Mouse (Mus musculus) thymus, adult 2 months (tissue): ENCODE results near the gene Rccd1. TPM values are rescaled to one million over a fixed set of nuclear protein-coding genes. Genes with fewer than 3 reads are reported as not detected.

ENCODE experiments used
- DNase-seq: peaks from one replicate; pipeline ENCODE4 v3.0.0; 2021
- H3K27ac ChIP-seq: fragments of 200-500 bp; 2 replicates; pipeline ENCODE4 v1.5.1; 2012; ENCODE audit warnings: low read length, control low read depth; ENCODE audit not compliant: control insufficient read depth, insufficient read depth
- H3K27me3 ChIP-seq: fragments of 200-500 bp; 2 replicates; pipeline ENCODE4 v1.6.1; 2012; ENCODE audit warnings: mild to moderate bottlenecking, low read length, moderate library complexity, mixed read lengths; ENCODE audit not compliant: control insufficient read depth, insufficient read depth
- H3K36me3 ChIP-seq: fragments of 200-500 bp; 2 replicates; pipeline ENCODE4 v1.6.1; 2012; ENCODE audit warnings: mild to moderate bottlenecking, low read length, moderate library complexity; ENCODE audit not compliant: control insufficient read depth, insufficient read depth
- H3K4me1 ChIP-seq: fragments of 200-500 bp; replicated peaks from 2 replicates; pipeline ENCODE4 v1.6.1; 2012; ENCODE audit warnings: low read length; ENCODE audit not compliant: control insufficient read depth, insufficient read depth
- H3K4me3 ChIP-seq: fragments of 200-500 bp; 2 replicates; pipeline ENCODE4 v1.5.1; 2012; ENCODE audit warnings: mild to moderate bottlenecking, low read length, control low read depth, moderate library complexity; ENCODE audit not compliant: control insufficient read depth, insufficient read depth
- CTCF ChIP-seq: fragments of 200-500 bp; IDR thresholded peaks from 2 replicates; pipeline ENCODE4 v1.5.1; 2012; ENCODE audit warnings: mild to moderate bottlenecking, control low read depth, low read length, moderate library complexity, borderline replicate concordance; ENCODE audit not compliant: control insufficient read depth, poor library complexity, insufficient read depth; ENCODE audit errors: extremely low read depth
- POLR2A ChIP-seq: fragments of 200-500 bp; IDR thresholded peaks from 2 replicates; pipeline ENCODE4 v1.6.1; 2012; ENCODE audit warnings: mild to moderate bottlenecking, low read length, control low read depth, moderate library complexity; ENCODE audit not compliant: control insufficient read depth, poor library complexity, insufficient read depth; ENCODE audit errors: extremely low read depth
- WGBS: fragments of 180-500 bp; shearing (Covaris S2); methylation state at CpG from one replicate; pipeline ENCODE4 v1.1.7; 2018; 5-methylcytosine and 5-hydroxymethylcytosine counted together
- polyA plus RNA-seq: library from polyadenylated mRNA; depleted of rRNA; stranded (reverse); fragments of >200 nt; gene quantifications from 2 replicates; pipeline ENCODE4 v1.2.3, GENCODE M21; 2012

Rccd1 gene
- polyA plus RNA-seq, 1 experiment, result 20.4 TPM

DNA sequence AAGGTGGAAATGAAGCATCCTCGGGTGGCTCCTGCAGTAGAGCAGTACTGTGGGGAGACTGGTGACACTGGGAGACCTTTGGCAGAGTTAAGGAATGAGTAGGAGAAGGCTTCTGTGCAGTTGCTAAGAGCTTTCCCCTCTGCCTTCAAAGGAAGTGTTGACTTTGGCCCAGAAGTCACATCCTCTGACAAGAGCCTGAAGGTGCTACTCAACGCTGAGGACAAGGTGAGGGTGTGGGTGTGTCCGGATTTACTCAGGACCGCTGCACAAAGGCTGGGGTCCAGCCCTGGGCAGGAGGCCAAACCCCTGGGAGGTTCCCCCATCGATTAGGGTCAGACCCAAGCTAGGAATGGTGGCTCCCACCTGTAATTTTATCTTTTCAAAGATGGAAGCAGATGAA lies 39.9 kb downstream of the Rccd1 start:
- H3K4me3 ChIP-seq, result no peak overlapping the region
- 96% methylated on average over 5 of the region's 5 CpGs for WGBS
- H3K27ac ChIP-seq, result no peak overlapping the region
- TF ChIP-seq POLR2A, result no peak
- TF ChIP-seq CTCF, result no peak
- DNase-seq, result no peak
- peaks cover 32% of the 10 kb centered on the region for H3K4me1 ChIP-seq
- H3K27me3 ChIP-seq, result no peaks in the 10 kb centered on the region
- peaks cover 30% of the 10 kb centered on the region for H3K36me3 ChIP-seq

DNA sequence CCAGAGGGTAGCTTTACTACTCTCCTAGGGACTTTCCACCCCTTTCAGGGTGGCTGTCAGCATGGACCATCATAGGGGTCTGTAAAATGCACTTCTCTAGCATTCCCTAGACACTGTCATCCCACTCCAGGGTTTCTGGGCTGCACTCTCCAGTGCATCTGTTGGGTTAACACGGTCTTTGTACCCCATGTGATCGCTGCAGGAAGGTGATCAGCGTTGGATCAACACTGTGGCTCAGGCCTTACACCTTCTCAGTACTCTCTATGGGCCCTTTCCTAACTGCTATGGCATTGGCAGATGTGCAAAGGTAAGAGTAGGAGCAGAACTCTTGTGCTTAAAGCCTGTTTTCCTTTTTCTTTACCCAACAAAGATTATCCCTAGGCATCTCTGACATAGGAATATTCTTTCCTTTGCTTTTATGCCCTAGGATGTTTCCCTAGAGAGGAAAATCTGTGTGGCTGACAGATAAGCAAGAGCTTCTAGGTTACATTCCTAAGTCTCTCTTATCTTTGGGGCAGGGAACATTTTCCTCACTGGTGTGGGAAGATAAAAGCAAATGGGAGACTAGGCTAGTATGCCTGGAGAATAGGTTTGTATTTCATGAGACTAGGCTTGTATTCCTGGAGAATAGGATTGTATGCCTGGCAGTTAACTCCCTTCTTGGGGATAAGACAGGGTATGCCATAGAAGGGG lies 40.9 kb downstream of the Rccd1 start:
- Histone ChIP-seq H3K27ac (no peak overlapping the region), H3K27me3 (no peaks in the 10 kb centered on the region), H3K4me1 (peaks cover 32% of the 10 kb centered on the region), H3K36me3 (peaks cover 37% of the 10 kb centered on the region), H3K4me3 (no peak overlapping the region)
- no peak for TF ChIP-seq CTCF
- TF ChIP-seq POLR2A, result no peak
- 98% methylated on average over 3 of the region's 3 CpGs for WGBS
- no peak for DNase-seq

DNA sequence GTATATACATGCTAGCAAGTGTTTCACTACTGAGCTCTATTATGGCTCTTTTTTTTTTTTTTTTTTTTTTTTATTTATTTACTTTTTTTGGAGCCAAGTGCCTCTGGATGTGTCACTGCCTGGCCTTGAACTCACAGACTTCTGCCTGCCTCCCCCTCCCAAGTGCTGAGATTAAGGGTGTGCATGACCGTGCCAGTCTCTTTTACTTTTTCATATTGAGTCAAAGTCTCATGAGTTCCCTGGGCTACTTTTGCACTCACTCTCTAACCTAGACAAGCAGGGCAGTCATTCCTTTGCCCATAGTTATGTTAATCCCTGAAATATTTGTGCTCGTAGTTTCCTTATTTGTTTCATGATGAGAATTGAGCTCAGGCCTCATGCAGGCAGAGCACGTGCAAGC lies 42.6 kb downstream of the Rccd1 start:
- peaks cover 49% of the 10 kb centered on the region for H3K36me3 ChIP-seq
- no peak overlapping the region for H3K27ac ChIP-seq
- 94% methylated on average over 3 of the region's 3 CpGs for WGBS
- no peaks in the 10 kb centered on the region for H3K27me3 ChIP-seq
- DNase-seq, result no peak
- TF ChIP-seq CTCF, result no peak
- no peak for TF ChIP-seq POLR2A
- no peak overlapping the region for H3K4me3 ChIP-seq
- peaks cover 18% of the 10 kb centered on the region for H3K4me1 ChIP-seq

DNA sequence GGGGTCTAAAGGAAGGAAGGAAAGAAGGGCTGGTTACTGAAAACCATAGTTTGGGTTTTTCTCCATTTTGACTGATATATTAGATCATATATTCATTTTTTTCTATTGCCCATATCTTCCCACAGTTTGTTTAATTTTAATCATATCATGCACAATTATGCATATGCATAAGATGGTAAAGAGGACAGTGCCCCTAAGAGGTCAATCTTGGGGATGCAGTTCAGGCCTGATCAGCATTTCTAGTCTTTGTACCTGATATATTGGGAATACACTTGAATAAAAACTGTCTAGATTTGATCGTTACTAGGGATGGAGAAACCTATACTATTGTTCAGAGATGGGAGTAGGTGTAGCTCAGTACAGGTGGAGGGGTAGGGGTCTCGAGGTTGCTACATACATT lies 43.3 kb downstream of the Rccd1 start:
- no peaks in the 10 kb centered on the region for H3K27me3 ChIP-seq
- peaks cover 55% of the 10 kb centered on the region for H3K36me3 ChIP-seq
- H3K4me3 ChIP-seq, result no peak overlapping the region
- 99% methylated on average over 2 of the region's 2 CpGs for WGBS
- peaks cover 11% of the 10 kb centered on the region for H3K4me1 ChIP-seq
- no peak overlapping the region for H3K27ac ChIP-seq
- no peak for DNase-seq
- TF ChIP-seq POLR2A (no peak), CTCF (no peak)

DNA sequence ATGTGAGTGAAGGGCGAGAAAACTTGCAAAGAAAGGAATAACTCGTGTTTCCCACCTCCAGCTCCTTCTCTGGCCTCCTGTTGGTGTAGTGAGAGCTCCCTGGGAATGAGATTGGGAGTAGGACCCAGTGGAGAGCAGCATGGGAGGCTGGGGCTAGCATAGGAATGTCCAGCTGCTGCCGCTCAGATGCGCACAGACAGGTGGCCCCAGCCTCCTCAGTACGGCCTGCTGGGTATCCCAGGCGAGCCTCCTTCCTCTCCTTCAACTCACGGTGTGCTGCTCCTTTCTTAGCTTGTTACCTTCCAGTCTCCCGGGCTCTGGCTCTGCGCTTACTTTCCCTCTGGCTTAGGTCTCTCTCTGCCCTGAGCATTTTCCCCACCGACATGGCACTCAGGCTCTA lies 44.2 kb downstream of the Rccd1 start:
- WGBS, result 98% methylated on average over 10 of the region's 10 CpGs
- Histone ChIP-seq H3K36me3 (peaks cover 61% of the 10 kb centered on the region), H3K4me1 (peaks cover 3% of the 10 kb centered on the region), H3K27ac (no peak overlapping the region), H3K27me3 (no peaks in the 10 kb centered on the region), H3K4me3 (no peak overlapping the region)
- no peak for TF ChIP-seq CTCF
- TF ChIP-seq POLR2A, result no peak
- no peak for DNase-seq

DNA sequence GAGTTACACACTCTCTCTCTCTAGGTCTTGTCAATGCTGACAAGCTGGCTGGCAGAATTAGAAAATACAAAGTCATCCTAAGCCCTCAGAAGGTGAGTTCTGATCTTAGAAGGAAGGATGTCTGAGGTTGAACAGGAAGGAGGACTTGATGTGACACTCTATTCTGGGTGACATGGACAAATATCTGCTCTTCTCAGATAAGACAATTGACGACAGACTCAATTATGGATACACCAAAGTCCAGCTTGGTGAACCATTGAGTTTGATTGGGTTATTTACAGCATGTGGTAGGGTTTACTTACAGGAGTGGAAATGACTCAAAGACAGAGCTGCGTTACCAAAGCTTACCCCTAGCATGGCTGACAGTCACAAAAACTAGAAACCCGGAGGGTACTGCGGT lies 47.9 kb downstream of the Rccd1 start:
- WGBS, result 93% methylated on average over 4 of the region's 4 CpGs

More for the DNA sequence above, 47.9 kb downstream of the Rccd1 start:
- no peak overlapping the region for H3K27ac ChIP-seq
- H3K4me1 ChIP-seq, result no peaks in the 10 kb centered on the region
- H3K4me3 ChIP-seq, result no peak overlapping the region
- no peaks in the 10 kb centered on the region for H3K27me3 ChIP-seq
- H3K36me3 ChIP-seq, result peaks cover 49% of the 10 kb centered on the region
- TF ChIP-seq POLR2A (no peak), CTCF (no peak)
- no peak for DNase-seq
